Mouse (Mus musculus) heart, postnatal 0 days (tissue): ENCODE measurements around the gene Ushbp1.

Experiments
- CTCF ChIP-seq: IDR thresholded peaks from 2 replicates; pipeline ENCODE4 v1.5.1; 2016; ENCODE audit warnings: antibody characterized with exemption, control low read depth, low read depth
- EP300 ChIP-seq: IDR thresholded peaks from 2 replicates; pipeline ENCODE4 v1.6.1; 2016; ENCODE audit warnings: antibody characterized with exemption, low read depth

GRCm38 (mm10) chr8:71381971-71382961 lies 13.3 kb downstream of the Ushbp1 start:
- no peak for TF ChIP-seq CTCF
- no peak; the same call in 1 of the 2 replicates for TF ChIP-seq EP300
